Mouse (Mus musculus) liver, postnatal 0 days (tissue): ENCODE results near the gene Dock8.

Source experiments
- CTCF ChIP-seq: sonication (generic); IDR thresholded peaks from 2 replicates; pipeline ENCODE4 v1.5.1; 2016; ENCODE audit warnings: antibody characterized with exemption, low read depth
- EP300 ChIP-seq: IDR thresholded peaks from 2 replicates; pipeline ENCODE4 v1.6.1; 2016; ENCODE audit warnings: antibody characterized with exemption, low read depth, mild to moderate bottlenecking

DNA sequence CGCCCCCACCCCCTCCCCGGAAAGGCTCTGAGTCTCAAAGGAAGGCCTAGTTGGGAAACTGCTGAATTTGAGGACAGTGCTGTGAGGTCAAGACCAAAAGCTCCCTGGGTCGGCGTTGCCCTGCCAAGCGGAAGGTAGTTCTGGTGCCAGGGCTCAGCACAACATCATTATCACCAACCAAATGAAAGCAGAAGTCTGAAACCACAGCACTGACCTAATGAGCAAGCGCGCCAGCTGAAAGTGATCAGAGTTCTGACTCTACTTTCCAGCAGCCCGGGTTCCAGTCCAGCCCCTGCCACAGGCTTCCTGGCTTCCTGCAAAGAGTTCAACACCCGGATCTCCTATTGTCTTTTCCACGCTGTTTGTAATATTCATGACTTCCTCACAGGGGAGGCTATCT is 232.7 kb downstream of the Dock8 start:
- TF ChIP-seq CTCF (no peak), EP300 (no peak)
